ENCODE assay signal across 9 mouse cellular contexts in genomic region chr19:6291117-6291781, GRCm38 (mm10). TPM values are rescaled to one million over a fixed set of nuclear protein-coding genes. Genes with fewer than 3 reads are reported as not detected.
DNase-seq lines count a peak whose midpoint lies in the region; ATAC-seq and TF ChIP-seq lines count a peak whose summit lies in the region.
"Had no signal": no experiment of that assay in that cellular context is flagged by ENCODE, and none has a peak within 500 bp of the region (broad histone marks: within the 10 kb centered on the region; RNA-seq: fewer than 3 reads in every experiment).

No protein-coding gene starts in this region.

- intact Hi-C loops in gastrocnemius, postnatal 14 days (cut with DNase I; ENCODE audit: low total_unique reads) = no loop called here

- 85% methylated on average over 10 of the region's 10 CpGs for WGBS in midbrain, embryonic 10.5 days
- WGBS in midbrain, embryonic 15.5 days = 77% methylated on average over 10 of the region's 10 CpGs
- WGBS in intestine, postnatal 0 days = 33% methylated on average over 10 of the region's 10 CpGs

- H3K36me3 ChIP-seq in midbrain, embryonic 10.5 days = peaks cover 92% of the 10 kb centered on the region
- H3K36me3 ChIP-seq in midbrain, embryonic 15.5 days (replicated peaks) = peaks cover 22% of the 10 kb centered on the region; the same call in 1 of the 2 replicates
- peaks cover 45% of the 10 kb centered on the region for H3K36me3 ChIP-seq in intestine, postnatal 0 days (ENCODE audit: control insufficient read depth, insufficient read depth)
- H3K36me3 ChIP-seq in myocyte (ENCODE audit: control insufficient read depth, insufficient read depth) = peaks cover 16% of the 10 kb centered on the region

- no peaks in the 10 kb centered on the region for H3K9me3 ChIP-seq in midbrain, embryonic 10.5 days (replicated peaks)
- no peaks in the 10 kb centered on the region for H3K9me3 ChIP-seq in midbrain, embryonic 15.5 days
- no peaks in the 10 kb centered on the region for H3K9me3 ChIP-seq in intestine, postnatal 0 days (ENCODE audit: control insufficient read depth)
- H3K9me3 ChIP-seq: lung, embryonic 15.5 days had no signal

- H3K27me3 ChIP-seq in midbrain, embryonic 10.5 days (ENCODE audit: low read depth, poor library complexity, severe bottlenecking) = no peaks in the 10 kb centered on the region
- H3K27me3 ChIP-seq in midbrain, embryonic 15.5 days (replicated peaks) = no peaks in the 10 kb centered on the region
- no peaks in the 10 kb centered on the region for H3K27me3 ChIP-seq in intestine, postnatal 0 days (replicated peaks; ENCODE audit: control insufficient read depth, insufficient read depth, low read length)
- no peaks in the 10 kb centered on the region for H3K27me3 ChIP-seq in myocyte (ENCODE audit: control insufficient read depth, insufficient read depth, insufficient read length)
- H3K27me3 ChIP-seq: lung, embryonic 15.5 days had no signal

- no peak overlapping the region for H3ac ChIP-seq in myocyte (ENCODE audit: control insufficient read depth, insufficient read length)

- no peak for TF ChIP-seq POLR2A in myocyte (IDR thresholded peaks at IDR 0.05; ENCODE audit: insufficient read length, low read depth)

- H3K4me2 ChIP-seq in midbrain, embryonic 15.5 days = no peak overlapping the region
- peak overlapping the region; percentile 27; the same call in 1 of the 2 replicates for H3K4me2 ChIP-seq in intestine, postnatal 0 days (replicated peaks; ENCODE audit: low read depth)
- no peak overlapping the region for H3K4me2 ChIP-seq in myocyte (ENCODE audit: low read depth)
- H3K4me2 ChIP-seq: lung, embryonic 15.5 days had no signal

- ATAC-seq in midbrain, embryonic 15.5 days (replicated peaks) = no peak
- ATAC-seq in intestine, postnatal 0 days = peak; percentile 93
- ATAC-seq in megakaryocyte progenitor cell, adult 5-6 weeks (replicated peaks; ENCODE audit: poor library complexity) = no peak

- peaks cover 63% of the 10 kb centered on the region for H3K79me2 ChIP-seq in myocyte (ENCODE audit: control insufficient read depth, insufficient read depth)

- peak; percentile 26; the same call in 1 of the 2 replicates for TF ChIP-seq CTCF in intestine, postnatal 0 days (IDR thresholded peaks at IDR 0.05; ENCODE audit: low read depth)

- H3K9ac ChIP-seq in midbrain, embryonic 15.5 days = no peak overlapping the region
- peak overlapping the region; percentile 48 for H3K9ac ChIP-seq in intestine, postnatal 0 days (ENCODE audit: low read depth, low read length)
- H3K9ac ChIP-seq: lung, embryonic 15.5 days had no signal

- H3K4me1 ChIP-seq in midbrain, embryonic 10.5 days = peaks cover 16% of the 10 kb centered on the region; the same call in 1 of the 2 replicates
- no peaks in the 10 kb centered on the region; the same call in 1 of the 2 replicates for H3K4me1 ChIP-seq in midbrain, embryonic 15.5 days
- peaks cover 9% of the 10 kb centered on the region for H3K4me1 ChIP-seq in intestine, postnatal 0 days (replicated peaks; ENCODE audit: control insufficient read depth, insufficient read depth, low read length)

- 0 out of 2 replicates have a peak overlapping the region, but pooled peaks have one; percentile 7 for H3K4me3 ChIP-seq in midbrain, embryonic 10.5 days
- H3K4me3 ChIP-seq in midbrain, embryonic 15.5 days = no peak overlapping the region
- no peak overlapping the region for H3K4me3 ChIP-seq in intestine, postnatal 0 days (ENCODE audit: low read depth, low read length)
- no peak overlapping the region for H3K4me3 ChIP-seq in myocyte
- H3K4me3 ChIP-seq: lung, embryonic 15.5 days had no signal

- peak overlapping the region; percentile 63; the same call in 1 of the 2 replicates for H3K27ac ChIP-seq in midbrain, embryonic 10.5 days (replicated peaks)
- no peak overlapping the region for H3K27ac ChIP-seq in midbrain, embryonic 15.5 days
- peak overlapping the region; percentile 96 for H3K27ac ChIP-seq in intestine, postnatal 0 days (ENCODE audit: low read depth, low read length)
- H3K27ac ChIP-seq: lung, embryonic 15.5 days had no signal

- no peak for DNase-seq in midbrain, embryonic 10.5 days (ENCODE audit: low spot score)
- peak; percentile 46 for DNase-seq in gastrocnemius, postnatal 14 days
- no peak for DNase-seq in right cerebral cortex, postnatal 25 days
- no peak for DNase-seq in ovary, adult 18-20 months (ENCODE audit: low spot score)

TF ChIP-seq in myocyte, 11 proteins besides CTCF, POLR2A, EP300 and RAD21:
- TF ChIP-seq MYOG (IDR thresholded peaks at IDR 0.05; ENCODE audit: control insufficient read depth in 1 of 3, insufficient read depth in 1 of 3, insufficient read length in 2 of 3, low read depth in 2 of 3) = peak in 2 of 3 experiments; percentile 22 to 80
- TF ChIP-seq TCF3 (IDR thresholded peaks at IDR 0.05; ENCODE audit: insufficient read length, low read depth) = no peak
- no peak for TF ChIP-seq POLR2AphosphoS2 (IDR thresholded peaks at IDR 0.05; ENCODE audit: insufficient read length, low read depth)
- no peak for TF ChIP-seq USF1 (IDR thresholded peaks at IDR 0.05; ENCODE audit: low read depth)
- TF ChIP-seq TCF12 (IDR thresholded peaks at IDR 0.05; ENCODE audit: insufficient read depth, poor library complexity, severe bottlenecking) = no peak
- no peak for TF ChIP-seq MAX (IDR thresholded peaks at IDR 0.05; ENCODE audit: low read depth)
- peak in 2 of 3 experiments; percentile 34 to 55 for TF ChIP-seq MYOD1 (IDR thresholded peaks at IDR 0.05; ENCODE audit: control insufficient read depth in 1 of 3, insufficient read length in 2 of 3, low read depth in 2 of 3)
- TF ChIP-seq CEBPB (IDR thresholded peaks at IDR 0.05; ENCODE audit: insufficient read depth, poor library complexity, severe bottlenecking) = no peak
- TF ChIP-seq E2F4 (IDR thresholded peaks at IDR 0.05; ENCODE audit: insufficient read depth) = no peak

RNA-seq across cellular contexts. Expression of gene Ehd1, which starts 14.7 kb away (rescaled TPM):
- polyA plus RNA-seq in midbrain, embryonic 10.5 days (2016; fragmentation: Nextera tagmentation; extraction: Ambion mirVana) = 81.6 and 93.5 TPM in 2 replicates
- 107 and 111 TPM in 2 replicates for polyA plus RNA-seq in midbrain, embryonic 15.5 days (2015; fragmentation: Nextera tagmentation; extraction: Ambion mirVana)
- 10 to 100 TPM; 40.5 to 50.8 TPM for total RNA-seq in gastrocnemius, postnatal 14 days (2021)
- 177 and 201 TPM in 2 replicates for polyA plus RNA-seq in intestine, postnatal 0 days (2015; fragmentation: Nextera tagmentation; extraction: Ambion mirVana)
- polyA plus RNA-seq in myocyte (2012; fragmentation: generic; extraction: Trizol) = 433 TPM
- total RNA-seq in megakaryocyte progenitor cell, adult 5-6 weeks (2015) = 11.8 and 14.4 TPM in 2 replicates
- 39.4 and 40.9 TPM in 2 replicates for total RNA-seq in megakaryocyte progenitor cell, adult 5-6 weeks (2017)

RNA-seq across cellular contexts. Expression of gene Cdc42bpg, which starts 15.0 kb away (rescaled TPM):
- polyA plus RNA-seq in midbrain, embryonic 10.5 days (2016; fragmentation: Nextera tagmentation; extraction: Ambion mirVana) = 0.11 and 0.15 TPM in 2 replicates
- 0.40 and 0.47 TPM in 2 replicates for polyA plus RNA-seq in midbrain, embryonic 15.5 days (2015; fragmentation: Nextera tagmentation; extraction: Ambion mirVana)
- total RNA-seq in gastrocnemius, postnatal 14 days (2021) = 1 to 10 TPM; 3.4 to 3.9 TPM
- polyA plus RNA-seq in intestine, postnatal 0 days (2015; fragmentation: Nextera tagmentation; extraction: Ambion mirVana) = 1.8 and 2.3 TPM in 2 replicates
- polyA plus RNA-seq in myocyte (2012; fragmentation: generic; extraction: Trizol) = 10.0 TPM
- 1.3 and 2.0 TPM in 2 replicates for total RNA-seq in megakaryocyte progenitor cell, adult 5-6 weeks (2015)
- 3.2 and 3.5 TPM in 2 replicates for total RNA-seq in megakaryocyte progenitor cell, adult 5-6 weeks (2017)

RNA-seq across cellular contexts. Expression of gene Men1, which starts 43.5 kb away (rescaled TPM):
- 124 and 128 TPM in 2 replicates for polyA plus RNA-seq in midbrain, embryonic 10.5 days (2016; fragmentation: Nextera tagmentation; extraction: Ambion mirVana)
- polyA plus RNA-seq in midbrain, embryonic 15.5 days (2015; fragmentation: Nextera tagmentation; extraction: Ambion mirVana) = 79.8 and 85.6 TPM in 2 replicates
- 10 to 100 TPM; 10.1 to 11.4 TPM for total RNA-seq in gastrocnemius, postnatal 14 days (2021)
- polyA plus RNA-seq in intestine, postnatal 0 days (2015; fragmentation: Nextera tagmentation; extraction: Ambion mirVana) = 17.1 and 19.6 TPM in 2 replicates
- polyA plus RNA-seq in myocyte (2012; fragmentation: generic; extraction: Trizol) = 37.2 TPM
- 22.9 and 23.6 TPM in 2 replicates for total RNA-seq in megakaryocyte progenitor cell, adult 5-6 weeks (2015)
- 27.2 and 27.9 TPM in 2 replicates for total RNA-seq in megakaryocyte progenitor cell, adult 5-6 weeks (2017)

RNA-seq across cellular contexts. Expression of gene Map4k2, which starts 49.7 kb away (rescaled TPM):
- polyA plus RNA-seq in midbrain, embryonic 10.5 days (2016; fragmentation: Nextera tagmentation; extraction: Ambion mirVana) = 11.3 and 13.8 TPM in 2 replicates
- 20.0 and 21.7 TPM in 2 replicates for polyA plus RNA-seq in midbrain, embryonic 15.5 days (2015; fragmentation: Nextera tagmentation; extraction: Ambion mirVana)
- 10 to 100 TPM in 1 of 2 experiments, 1 to 10 TPM in 1; 9.5 to 14.4 TPM for total RNA-seq in gastrocnemius, postnatal 14 days (2021)
- polyA plus RNA-seq in intestine, postnatal 0 days (2015; fragmentation: Nextera tagmentation; extraction: Ambion mirVana) = 4.1 and 4.3 TPM in 2 replicates
- 10.0 TPM for polyA plus RNA-seq in myocyte (2012; fragmentation: generic; extraction: Trizol)
- 15.8 and 16.3 TPM in 2 replicates for total RNA-seq in megakaryocyte progenitor cell, adult 5-6 weeks (2015)
- 30.5 and 45.4 TPM in 2 replicates for total RNA-seq in megakaryocyte progenitor cell, adult 5-6 weeks (2017)

RNA-seq across cellular contexts. Expression of gene Atg2a, which starts 49.8 kb away (rescaled TPM):
- polyA plus RNA-seq in midbrain, embryonic 10.5 days (2016; fragmentation: Nextera tagmentation; extraction: Ambion mirVana) = 10.1 and 13.4 TPM in 2 replicates
- 16.1 and 16.4 TPM in 2 replicates for polyA plus RNA-seq in midbrain, embryonic 15.5 days (2015; fragmentation: Nextera tagmentation; extraction: Ambion mirVana)
- total RNA-seq in gastrocnemius, postnatal 14 days (2021) = 10 to 100 TPM; 12.7 to 14.6 TPM
- 3.6 and 4.0 TPM in 2 replicates for polyA plus RNA-seq in intestine, postnatal 0 days (2015; fragmentation: Nextera tagmentation; extraction: Ambion mirVana)
- 15.2 TPM for polyA plus RNA-seq in myocyte (2012; fragmentation: generic; extraction: Trizol)
- total RNA-seq in megakaryocyte progenitor cell, adult 5-6 weeks (2015) = 9.2 and 9.4 TPM in 2 replicates
- total RNA-seq in megakaryocyte progenitor cell, adult 5-6 weeks (2017) = 6.4 and 8.1 TPM in 2 replicates
